Mouse (Mus musculus) ES-E14 (cell line): ENCODE results near the gene Tmpo. TPM values are rescaled to one million over a fixed set of nuclear protein-coding genes. Genes with fewer than 3 reads are reported as not detected.

Experiments
- DNase-seq: peaks from one replicate; pipeline ENCODE4 v3.0.0-alpha.2; 2013; ENCODE audit warnings: low read depth, low spot score
- H3K27ac ChIP-seq: 2 replicates; pipeline ENCODE4 v1.5.1; 2012; ENCODE audit warnings: low read depth, mild to moderate bottlenecking, low read length, moderate library complexity, mixed read lengths; ENCODE audit not compliant: poor library complexity, insufficient read depth, severe bottlenecking
- H3K36me3 ChIP-seq: 2 replicates; pipeline ENCODE4 v1.6.1; 2012; ENCODE audit warnings: mild to moderate bottlenecking, low read length, moderate library complexity, mixed read lengths; ENCODE audit not compliant: control insufficient read depth, poor library complexity, insufficient read depth, severe bottlenecking
- H3K4me1 ChIP-seq, 2 experiments: fragments of 150-350 bp in 1 of 2; sonication (generic) in 1 of 2; 2 replicates each; pipeline ENCODE4 v1.6.1; 2012; ENCODE audit warnings: low read length in 2 of 2, mild to moderate bottlenecking in 1 of 2, mixed read lengths in 1 of 2; ENCODE audit not compliant: control insufficient read depth in 2 of 2, insufficient read depth in 2 of 2, poor library complexity in 1 of 2
- H3K4me3 ChIP-seq, 2 experiments: fragments of 150-350 bp in 1 of 2; sonication (generic) in 1 of 2; 2 replicates each; pipeline ENCODE4 v1.5.1; 2012; ENCODE audit warnings: low read length in 2 of 2, low read depth in 1 of 2, mild to moderate bottlenecking in 1 of 2, mixed read lengths in 1 of 2; ENCODE audit not compliant: insufficient read depth in 1 of 2, poor library complexity in 1 of 2, severe bottlenecking in 1 of 2
- H3K9ac ChIP-seq: 2 replicates; pipeline ENCODE4 v1.6.1; 2012; ENCODE audit warnings: low read depth, mild to moderate bottlenecking, low read length, mixed read lengths; ENCODE audit not compliant: poor library complexity, insufficient read depth, severe bottlenecking
- H3K9me3 ChIP-seq: fragments of 150-350 bp; sonication (generic); 2 replicates; pipeline ENCODE4 v1.6.1; 2012; ENCODE audit warnings: low read depth, mild to moderate bottlenecking, low read length; ENCODE audit not compliant: control insufficient read depth, insufficient read depth
- CHD2 ChIP-seq: IDR thresholded peaks from 2 replicates; pipeline ENCODE4 v1.6.1; 2014; ENCODE audit warnings: mild to moderate bottlenecking, low read depth, low read length, inconsistent platforms
- HCFC1 ChIP-seq: IDR thresholded peaks from 2 replicates; pipeline ENCODE4 v1.6.1; 2012; ENCODE audit warnings: low read length, inconsistent platforms, borderline replicate concordance; ENCODE audit not compliant: insufficient read depth
- MAFK ChIP-seq: IDR thresholded peaks from 2 replicates; pipeline ENCODE4 v1.6.1; 2014; ENCODE audit warnings: mild to moderate bottlenecking, low read depth, low read length, inconsistent platforms; ENCODE audit not compliant: insufficient read depth
- ZC3H11A ChIP-seq: IDR thresholded peaks from 2 replicates; pipeline ENCODE4 v1.6.1; 2012; ENCODE audit warnings: low read depth, mild to moderate bottlenecking, inconsistent platforms, low read length, borderline replicate concordance
- ZNF384 ChIP-seq: IDR thresholded peaks from 2 replicates; pipeline ENCODE4 v1.6.1; 2012; ENCODE audit warnings: low read depth, low read length, inconsistent platforms
- in situ Hi-C, 2 experiments: fragments of 600-800 bp; cut with MboI; formaldehyde crosslinking; loops; one replicate each; pipeline ENCODE4 v1.15.1; 2025; ENCODE audit warnings: low sequenced_read_pairs in 2 of 2, inconsistent platforms in 1 of 2; ENCODE audit not compliant: unreplicated experiment in 2 of 2
- total RNA-seq: library from RNA; depleted of rRNA; stranded (reverse); fragments of 300-350 nt; gene quantifications from 2 replicates; pipeline ENCODE4 v1.2.3, GENCODE M21; 2012

The Tmpo gene
- total RNA-seq, 1 experiment: 189 TPM

GRCm38 (mm10) chr10:91183316-91183715 lies 2.2 kb upstream of the Tmpo start:
- no peak overlapping the region for H3K9ac ChIP-seq

GRCm38 (mm10) chr10:91182291-91182990 lies 1.3 kb upstream of the Tmpo start:
- Histone ChIP-seq H3K4me3 (peak overlapping the region; percentile 63 to 91), H3K36me3 (no peaks in the 10 kb centered on the region), H3K4me1 (peaks cover 0 to 11% of the 10 kb centered on the region in 2 experiments; a peak in 2 of 4 replicates), H3K9ac (peak overlapping the region; percentile 50), H3K9me3 (no peaks in the 10 kb centered on the region), H3K27ac (no peak overlapping the region; the same call in 1 of the 2 replicates)
- in situ Hi-C loops: no loop called here
- TF ChIP-seq ZNF384 (no peak), MAFK (no peak), HCFC1 (no peak), CHD2 (no peak), ZC3H11A (no peak)
- DNase-seq: no peak

More at GRCm38 (mm10) chr10:91183316-91183715, 2.2 kb upstream of the Tmpo start:
- Histone ChIP-seq H3K36me3 (no peaks in the 10 kb centered on the region), H3K4me1 (peaks cover 0 to 7% of the 10 kb centered on the region in 2 experiments; a peak in 2 of 4 replicates), H3K27ac (no peak overlapping the region), H3K4me3 (no peak overlapping the region), H3K9me3 (no peaks in the 10 kb centered on the region)
- DNase-seq: no peak
- no peak for TF ChIP-seq HCFC1
- TF ChIP-seq ZNF384: no peak
- TF ChIP-seq MAFK: no peak
- no peak for TF ChIP-seq CHD2
- no peak for TF ChIP-seq ZC3H11A
- in situ Hi-C loops: no loop called here

DNA sequence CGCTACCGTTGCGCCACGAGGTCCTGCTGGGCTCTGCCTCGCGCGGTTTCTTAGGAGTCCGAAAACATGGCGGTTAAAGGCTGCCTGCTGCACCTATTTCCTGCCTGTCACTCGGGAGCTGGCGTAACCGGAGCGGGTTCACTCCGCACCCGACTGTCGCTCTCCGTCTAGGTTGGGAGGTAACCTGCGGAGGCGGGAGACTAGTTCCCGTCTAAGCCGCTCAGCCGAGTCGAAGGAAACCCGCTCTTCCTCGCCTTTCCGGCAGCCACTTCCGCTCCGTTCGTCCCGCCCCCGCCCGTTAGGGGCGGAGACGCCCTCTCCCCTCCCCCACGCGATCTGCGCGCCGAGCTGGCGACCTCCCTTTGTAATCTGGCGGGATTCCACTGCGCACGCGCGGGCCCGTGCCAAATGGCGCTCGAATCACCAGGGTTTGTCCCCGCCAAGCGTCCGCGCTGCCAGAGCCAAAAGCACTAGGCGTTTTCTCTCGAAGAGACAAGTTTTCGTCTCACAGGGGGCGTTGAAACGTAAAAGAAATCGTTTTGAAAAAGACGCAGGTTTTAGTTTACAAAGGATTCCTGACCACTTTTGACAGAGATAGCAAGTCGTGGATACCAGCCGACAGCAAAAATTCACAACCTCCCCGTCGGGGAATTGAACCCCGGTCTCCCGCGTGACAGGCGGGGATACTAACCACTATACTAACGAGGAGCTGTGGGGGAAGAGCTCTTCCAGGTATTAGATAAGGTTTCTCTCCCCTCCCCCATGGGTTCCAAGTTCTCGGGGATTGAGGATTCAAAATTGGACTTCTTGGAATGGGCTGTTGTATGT lies 560 bp upstream of the Tmpo start:
- H3K9me3 ChIP-seq: no peaks in the 10 kb centered on the region
- DNase-seq: peak; percentile 96
- H3K4me1 ChIP-seq: peaks cover 0 to 11% of the 10 kb centered on the region in 2 experiments; a peak in 2 of 4 replicates
- peak overlapping the region; percentile 97 for H3K9ac ChIP-seq
- in situ Hi-C loops: no loop called here
- H3K36me3 ChIP-seq: no peaks in the 10 kb centered on the region
- TF ChIP-seq MAFK (peak; percentile 96), HCFC1 (peak; percentile 53; the same call in 1 of the 2 replicates), CHD2 (no peak)
- H3K27ac ChIP-seq: peak overlapping the region; percentile 99
- peak overlapping the region; percentile 63 to 91 for H3K4me3 ChIP-seq

- DNase-seq: no peak
- H3K9me3 ChIP-seq: no peaks in the 10 kb centered on the region
- H3K27ac ChIP-seq: peak overlapping the region; percentile 99
- in situ Hi-C loops: no loop called here
- TF ChIP-seq ZC3H11A: no peak
- TF ChIP-seq HCFC1: no peak
- TF ChIP-seq MAFK: no peak
- H3K4me1 ChIP-seq: peaks cover 0 to 13% of the 10 kb centered on the region in 2 experiments; a peak in 2 of 4 replicates
- H3K9ac ChIP-seq: peak overlapping the region; percentile 77
- H3K36me3 ChIP-seq: no peaks in the 10 kb centered on the region
- H3K4me3 ChIP-seq: peak overlapping the region; percentile 63 to 91
These were observed 814 bp downstream of the Tmpo start for GRCm38 (mm10) chr10:91180301-91180700.
